Mouse (Mus musculus): ENCODE results near the gene Zer1. TPM values are rescaled to one million over a fixed set of nuclear protein-coding genes. Genes with fewer than 3 reads are reported as not detected.

Gene Zer1
- polyA plus RNA-seq, 1 experiment from 2014 or later = 5.1 TPM

- 94% methylated on average over 2 of the region's 2 CpGs for WGBS
- H3K4me2 ChIP-seq = no peak overlapping the region
Observed at GRCm38 (mm10) chr2:30111500-30111899, 12.9 kb downstream of the Zer1 start.

GRCm38 (mm10) chr2:30108260-30108659 is 16.1 kb downstream of the Zer1 start:
- H3K27me3 ChIP-seq (ENCODE audit: control insufficient read depth, insufficient read depth, low read length) = no peaks in the 10 kb centered on the region
- ATAC-seq (ENCODE audit: low FRiP score) (no peak), DNase-seq (ENCODE audit: low spot score, missing footprints) (no peak)
- no peak overlapping the region for H3K27ac ChIP-seq (ENCODE audit: low read depth, low read length)
- no peaks in the 10 kb centered on the region for H3K9me3 ChIP-seq (ENCODE audit: control insufficient read depth, low read length)
- H3K9ac ChIP-seq (ENCODE audit: low read length) = no peak overlapping the region
- no peak overlapping the region for H3K4me2 ChIP-seq
- H3K4me3 ChIP-seq (ENCODE audit: low read depth, low read length) = no peak overlapping the region
- WGBS = 85% methylated on average over 4 of the region's 4 CpGs
- no peaks in the 10 kb centered on the region for H3K4me1 ChIP-seq (ENCODE audit: control insufficient read depth, insufficient read depth, low read length)
- H3K36me3 ChIP-seq (ENCODE audit: control insufficient read depth, insufficient read depth, low read length) = peaks cover 11% of the 10 kb centered on the region

More at GRCm38 (mm10) chr2:30111500-30111899, 12.9 kb downstream of the Zer1 start:
- no peak overlapping the region for H3K27ac ChIP-seq (ENCODE audit: low read depth, low read length)
- H3K9me3 ChIP-seq (ENCODE audit: control insufficient read depth, low read length) = no peaks in the 10 kb centered on the region
- no peak overlapping the region for H3K4me3 ChIP-seq (ENCODE audit: low read depth, low read length)
- no peaks in the 10 kb centered on the region for H3K4me1 ChIP-seq (ENCODE audit: control insufficient read depth, insufficient read depth, low read length)
- DNase-seq (ENCODE audit: low spot score, missing footprints) (peak; percentile 41), ATAC-seq (ENCODE audit: low FRiP score) (no peak)
- H3K27me3 ChIP-seq (ENCODE audit: control insufficient read depth, insufficient read depth, low read length) = no peaks in the 10 kb centered on the region
- H3K9ac ChIP-seq (ENCODE audit: low read length) = no peak overlapping the region
- H3K36me3 ChIP-seq (ENCODE audit: control insufficient read depth, insufficient read depth, low read length) = peaks cover 8% of the 10 kb centered on the region

GRCm38 (mm10) chr2:30107646-30108045 is 16.7 kb downstream of the Zer1 start:
- no peak for ATAC-seq (ENCODE audit: low FRiP score)
- WGBS = 91% methylated on average over 5 of the region's 5 CpGs
- H3K4me2 ChIP-seq = no peak overlapping the region
- H3K9ac ChIP-seq (ENCODE audit: low read length) = no peak overlapping the region
- no peaks in the 10 kb centered on the region for H3K9me3 ChIP-seq (ENCODE audit: control insufficient read depth, low read length)
- DNase-seq (ENCODE audit: low spot score, missing footprints) = no peak
- no peak overlapping the region for H3K27ac ChIP-seq (ENCODE audit: low read depth, low read length)
- peaks cover 12% of the 10 kb centered on the region for H3K36me3 ChIP-seq (ENCODE audit: control insufficient read depth, insufficient read depth, low read length)
- H3K27me3 ChIP-seq (ENCODE audit: control insufficient read depth, insufficient read depth, low read length) = no peaks in the 10 kb centered on the region
- H3K4me1 ChIP-seq (ENCODE audit: control insufficient read depth, insufficient read depth, low read length) = no peaks in the 10 kb centered on the region
- H3K4me3 ChIP-seq (ENCODE audit: low read depth, low read length) = no peak overlapping the region

- ATAC-seq (ENCODE audit: low FRiP score) (no peak), DNase-seq (ENCODE audit: low spot score, missing footprints) (peak; percentile 92)
- peaks cover 13% of the 10 kb centered on the region for H3K36me3 ChIP-seq (ENCODE audit: control insufficient read depth, insufficient read depth, low read length)
- no peak overlapping the region for H3K4me3 ChIP-seq (ENCODE audit: low read depth, low read length)
- no peak overlapping the region for H3K9ac ChIP-seq (ENCODE audit: low read length)
- H3K27me3 ChIP-seq (ENCODE audit: control insufficient read depth, insufficient read depth, low read length) = no peaks in the 10 kb centered on the region
- no peak overlapping the region for H3K27ac ChIP-seq (ENCODE audit: low read depth, low read length)
- no peak overlapping the region for H3K4me2 ChIP-seq
- no peaks in the 10 kb centered on the region for H3K4me1 ChIP-seq (ENCODE audit: control insufficient read depth, insufficient read depth, low read length)
- no peaks in the 10 kb centered on the region for H3K9me3 ChIP-seq (ENCODE audit: control insufficient read depth, low read length)
Observed at GRCm38 (mm10) chr2:30106364-30106763, 18.0 kb downstream of the Zer1 start.

GRCm38 (mm10) chr2:30100214-30100613 is 24.2 kb downstream of the Zer1 start:
- peaks cover 6% of the 10 kb centered on the region; the same call in 1 of the 2 replicates for H3K36me3 ChIP-seq (ENCODE audit: control insufficient read depth, insufficient read depth, low read length)

GRCm38 (mm10) chr2:30095882-30096527 is 28.4 kb downstream of the Zer1 start:
- Histone ChIP-seq H3K27me3 (ENCODE audit: control insufficient read depth, insufficient read depth, low read length) (no peaks in the 10 kb centered on the region), H3K4me1 (ENCODE audit: control insufficient read depth, insufficient read depth, low read length) (peaks cover 9% of the 10 kb centered on the region), H3K4me2 (no peak overlapping the region), H3K27ac (ENCODE audit: low read depth, low read length) (no peak overlapping the region), H3K4me3 (ENCODE audit: low read depth, low read length) (no peak overlapping the region), H3K9ac (ENCODE audit: low read length) (no peak overlapping the region), H3K9me3 (ENCODE audit: control insufficient read depth, low read length) (no peaks in the 10 kb centered on the region), H3K36me3 (ENCODE audit: control insufficient read depth, insufficient read depth, low read length) (no peaks in the 10 kb centered on the region)
- DNase-seq (ENCODE audit: low spot score, missing footprints) (no peak), ATAC-seq (ENCODE audit: low FRiP score) (no peak)
- WGBS = 79% methylated on average over 2 of the region's 2 CpGs

More at GRCm38 (mm10) chr2:30100214-30100613, 24.2 kb downstream of the Zer1 start:
- Histone ChIP-seq H3K4me2 (no peak overlapping the region), H3K27ac (ENCODE audit: low read depth, low read length) (no peak overlapping the region), H3K9me3 (ENCODE audit: control insufficient read depth, low read length) (no peaks in the 10 kb centered on the region), H3K4me1 (ENCODE audit: control insufficient read depth, insufficient read depth, low read length) (no peaks in the 10 kb centered on the region), H3K4me3 (ENCODE audit: low read depth, low read length) (no peak overlapping the region), H3K9ac (ENCODE audit: low read length) (no peak overlapping the region), H3K27me3 (ENCODE audit: control insufficient read depth, insufficient read depth, low read length) (no peaks in the 10 kb centered on the region)
- WGBS = 79% methylated on average over 4 of the region's 4 CpGs
- ATAC-seq (ENCODE audit: low FRiP score) (no peak), DNase-seq (ENCODE audit: low spot score, missing footprints) (no peak)

GRCm38 (mm10) chr2:30094208-30094588 is 30.2 kb downstream of the Zer1 start:
- DNase-seq (ENCODE audit: low spot score, missing footprints) (no peak), ATAC-seq (ENCODE audit: low FRiP score) (no peak)
- Histone ChIP-seq H3K9ac (ENCODE audit: low read length) (peak overlapping the region; percentile 64), H3K27ac (ENCODE audit: low read depth, low read length) (no peak overlapping the region), H3K4me2 (peak overlapping the region; percentile 67), H3K4me3 (ENCODE audit: low read depth, low read length) (peak overlapping the region; percentile 61), H3K9me3 (ENCODE audit: control insufficient read depth, low read length) (no peaks in the 10 kb centered on the region), H3K4me1 (ENCODE audit: control insufficient read depth, insufficient read depth, low read length) (peaks cover 9% of the 10 kb centered on the region), H3K27me3 (ENCODE audit: control insufficient read depth, insufficient read depth, low read length) (no peaks in the 10 kb centered on the region), H3K36me3 (ENCODE audit: control insufficient read depth, insufficient read depth, low read length) (no peaks in the 10 kb centered on the region)
- 4% methylated on average over 13 of the region's 13 CpGs for WGBS

- no peaks in the 10 kb centered on the region for H3K9me3 ChIP-seq (ENCODE audit: control insufficient read depth, low read length)
- H3K27me3 ChIP-seq (ENCODE audit: control insufficient read depth, insufficient read depth, low read length) = no peaks in the 10 kb centered on the region
- ATAC-seq (ENCODE audit: low FRiP score) (peak; percentile 96), DNase-seq (ENCODE audit: low spot score, missing footprints) (peak; percentile 97)
- under 1% methylated on average over 37 of the region's 51 CpGs for WGBS
- no peak within 1 kb of the TSS for H3K27ac ChIP-seq (ENCODE audit: low read depth, low read length)
- H3K9ac ChIP-seq (ENCODE audit: low read length) = peak within 1 kb of the TSS; percentile 64
- H3K36me3 ChIP-seq (ENCODE audit: control insufficient read depth, insufficient read depth, low read length) = no peaks in the 10 kb centered on the region
- peak within 1 kb of the TSS; percentile 67 for H3K4me2 ChIP-seq
- peak within 1 kb of the TSS; percentile 61 for H3K4me3 ChIP-seq (ENCODE audit: low read depth, low read length)
- peaks cover 9% of the 10 kb centered on the region for H3K4me1 ChIP-seq (ENCODE audit: control insufficient read depth, insufficient read depth, low read length)
Observed at GRCm38 (mm10) chr2:30093471-30094207, 30.7 kb downstream of the Zer1 start, which contains the start of gene Zdhhc12. TSS of gene Zdhhc12 (minus strand) at chr2:30093648.

- WGBS = 48% methylated on average over 6 of the region's 6 CpGs
- Histone ChIP-seq H3K27ac (ENCODE audit: low read depth, low read length) (no peak overlapping the region), H3K27me3 (ENCODE audit: control insufficient read depth, insufficient read depth, low read length) (no peaks in the 10 kb centered on the region), H3K4me2 (peak overlapping the region; percentile 67; the same call in 1 of the 2 replicates), H3K36me3 (ENCODE audit: control insufficient read depth, insufficient read depth, low read length) (no peaks in the 10 kb centered on the region), H3K9ac (ENCODE audit: low read length) (no peak overlapping the region), H3K9me3 (ENCODE audit: control insufficient read depth, low read length) (no peaks in the 10 kb centered on the region), H3K4me1 (ENCODE audit: control insufficient read depth, insufficient read depth, low read length) (peaks cover 9% of the 10 kb centered on the region), H3K4me3 (ENCODE audit: low read depth, low read length) (peak overlapping the region; percentile 61; the same call in 1 of the 2 replicates)
- peak; percentile 87 for DNase-seq (ENCODE audit: low spot score, missing footprints)
- ATAC-seq (ENCODE audit: low FRiP score) = no peak
Observed at GRCm38 (mm10) chr2:30092280-30092918, 32.0 kb downstream of the Zer1 start.
